Mouse (Mus musculus) erythroblast, embryonic 14.5 days (primary cell): Measurements from ENCODE around the gene Fbrs. TPM values are rescaled to one million over a fixed set of nuclear protein-coding genes. Genes with fewer than 3 reads are reported as not detected.
"Not testable (repeated sequence)": the region's sequence is repeated elsewhere in the genome, so short reads cannot be mapped to it uniquely, and the experiment has no call there.

ENCODE experiments used
- H3K27me3 ChIP-seq: 2 replicates; pipeline ENCODE4 v1.6.1; 2012; ENCODE audit warnings: inconsistent platforms; ENCODE audit not compliant: control insufficient read depth
- H3K36me3 ChIP-seq: 2 replicates; pipeline ENCODE4 v1.6.1; 2012; ENCODE audit warnings: mild to moderate bottlenecking, inconsistent platforms; ENCODE audit not compliant: control insufficient read depth
- H3K4me1 ChIP-seq: 2 replicates; pipeline ENCODE4 v1.6.1; 2012; ENCODE audit warnings: inconsistent platforms; ENCODE audit not compliant: control insufficient read depth
- H3K4me3 ChIP-seq: replicated peaks from 2 replicates; pipeline ENCODE3; 2012; ENCODE audit warnings: moderate library complexity, mild to moderate bottlenecking, inconsistent platforms
- H3K9me3 ChIP-seq: 2 replicates; pipeline ENCODE4 v1.6.1; 2012; ENCODE audit warnings: low read length, inconsistent platforms, mixed read lengths; ENCODE audit not compliant: control insufficient read depth
- GATA1 ChIP-seq: IDR thresholded peaks from 2 replicates; pipeline ENCODE4 v1.6.1; 2012; ENCODE audit warnings: low read length, inconsistent platforms, mixed read lengths
- TAL1 ChIP-seq: IDR thresholded peaks from 3 replicates; pipeline ENCODE4 v1.6.1; 2012; ENCODE audit warnings: low read length, inconsistent platforms, mixed read lengths
- polyA plus RNA-seq: library from polyadenylated mRNA; stranded (reverse); fragments of >175 nt; gene quantifications from 2 replicates; pipeline ENCODE4 v1.2.3, GENCODE M21; 2012

Fbrs gene
- polyA plus RNA-seq, 1 experiment: 36.3 TPM

GRCm38 (mm10) chr7:127491846-127492245, 12.8 kb downstream of the Fbrs start:
- H3K36me3 ChIP-seq: peaks cover 56% of the 10 kb centered on the region
- H3K4me3 ChIP-seq: no peak overlapping the region
- no peaks in the 10 kb centered on the region for H3K27me3 ChIP-seq
- H3K4me1 ChIP-seq: peaks cover 2% of the 10 kb centered on the region
- no peak for TF ChIP-seq GATA1
- no peak for TF ChIP-seq TAL1
- H3K9me3 ChIP-seq: no peaks in the 10 kb centered on the region

DNA sequence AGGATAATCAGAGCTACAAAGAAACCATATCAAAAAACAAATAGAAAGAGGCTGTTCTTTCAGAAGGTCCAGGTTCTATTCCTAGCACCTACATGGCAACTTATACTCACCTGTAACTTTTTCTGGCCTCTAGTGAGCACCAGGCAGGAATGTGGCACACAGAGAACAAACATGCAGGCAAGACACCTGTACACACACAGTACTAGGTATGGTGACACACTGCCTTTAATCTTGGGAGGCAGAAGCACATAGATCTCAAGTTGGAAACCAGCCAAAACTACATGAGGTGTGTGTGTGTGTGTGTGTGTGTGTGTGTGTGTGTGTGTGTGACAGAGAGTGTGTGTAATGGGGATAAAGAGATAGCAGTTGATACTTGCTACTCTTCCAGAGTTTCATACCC, 15.6 kb downstream of the Fbrs start:
- TF ChIP-seq TAL1 (no peak), GATA1 (no peak)
- H3K9me3 ChIP-seq: no peaks in the 10 kb centered on the region

GRCm38 (mm10) chr7:127497382-127497781, 18.4 kb downstream of the Fbrs start:
- Histone ChIP-seq H3K4me1 (peaks cover 2% of the 10 kb centered on the region), H3K4me3 (no peak overlapping the region), H3K27me3 (no peaks in the 10 kb centered on the region), H3K9me3 (no peaks in the 10 kb centered on the region), H3K36me3 (peaks cover 3% of the 10 kb centered on the region)
- TF ChIP-seq TAL1: no peak
- no peak for TF ChIP-seq GATA1

More for the DNA sequence above, 15.6 kb downstream of the Fbrs start:
- Histone ChIP-seq H3K27me3 (no peaks in the 10 kb centered on the region), H3K36me3 (peaks cover 30% of the 10 kb centered on the region), H3K4me1 (peaks cover 2% of the 10 kb centered on the region), H3K4me3 (no peak overlapping the region)

GRCm38 (mm10) chr7:127498407-127498806, 19.4 kb downstream of the Fbrs start:
- Histone ChIP-seq H3K4me3 (no peak overlapping the region), H3K27me3 (no peaks in the 10 kb centered on the region), H3K36me3 (no peaks in the 10 kb centered on the region), H3K9me3 (no peaks in the 10 kb centered on the region), H3K4me1 (peaks cover 2% of the 10 kb centered on the region)
- no peak for TF ChIP-seq GATA1
- no peak for TF ChIP-seq TAL1

GRCm38 (mm10) chr7:127508291-127508690, 29.3 kb downstream of the Fbrs start:
- Histone ChIP-seq H3K4me3 (no peak overlapping the region), H3K36me3 (peaks cover under 1% of the 10 kb centered on the region; the same call in 1 of the 2 replicates), H3K27me3 (no peaks in the 10 kb centered on the region), H3K9me3 (no peaks in the 10 kb centered on the region), H3K4me1 (peaks cover 23% of the 10 kb centered on the region)
- TF ChIP-seq TAL1 (no peak), GATA1 (no peak)

DNA sequence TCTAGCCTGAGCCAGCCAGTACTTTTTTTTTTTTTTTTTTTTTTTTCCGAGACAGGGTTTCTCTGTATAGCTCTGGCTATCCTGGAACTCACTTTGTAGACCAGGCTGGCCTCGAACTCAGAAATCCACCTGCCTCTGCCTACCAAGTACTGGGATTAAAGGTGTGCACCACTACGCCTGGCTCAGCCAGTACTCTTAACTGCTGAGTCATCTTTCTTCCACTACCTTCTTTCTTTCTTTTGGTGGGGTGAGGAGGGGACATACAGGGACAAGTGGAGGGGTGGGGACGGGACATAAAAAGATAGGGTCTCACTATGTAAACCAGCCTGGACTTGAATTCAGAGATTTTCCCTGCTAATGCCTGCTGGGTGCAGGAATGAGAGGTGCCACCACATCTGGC, 30.8 kb downstream of the Fbrs start:
- H3K9me3 ChIP-seq, H3K4me3 ChIP-seq, H3K27me3 ChIP-seq: not testable (repeated sequence)
- Histone ChIP-seq H3K4me1 (peaks cover 37% of the 10 kb centered on the region), H3K36me3 (peaks cover 15% of the 10 kb centered on the region)

DNA sequence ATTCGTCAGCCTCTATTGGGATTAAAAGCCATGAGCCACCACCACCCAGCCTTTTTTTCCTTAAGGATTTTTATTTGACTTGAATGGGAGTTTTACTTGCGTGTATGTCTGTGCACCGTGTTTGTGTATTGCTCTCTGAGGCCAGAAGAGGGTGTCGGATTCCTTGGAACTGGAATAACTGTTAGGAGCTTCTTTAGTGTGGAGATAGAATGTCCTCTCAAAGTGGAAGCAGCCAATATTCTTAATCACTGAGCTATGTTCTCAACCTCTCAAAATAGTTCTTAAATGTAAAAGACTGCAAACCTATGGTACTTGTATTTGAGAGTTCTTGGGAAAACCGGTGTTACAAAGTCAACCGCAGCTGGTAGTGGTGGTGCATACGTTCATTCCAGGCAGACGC, 32.2 kb downstream of the Fbrs start:
- peaks cover 28% of the 10 kb centered on the region for H3K36me3 ChIP-seq
- no peak for TF ChIP-seq TAL1
- no peak for TF ChIP-seq GATA1
- H3K4me3 ChIP-seq: peak overlapping the region; percentile 100
- peaks cover 43% of the 10 kb centered on the region for H3K4me1 ChIP-seq
- no peaks in the 10 kb centered on the region for H3K9me3 ChIP-seq
- H3K27me3 ChIP-seq: no peaks in the 10 kb centered on the region

DNA sequence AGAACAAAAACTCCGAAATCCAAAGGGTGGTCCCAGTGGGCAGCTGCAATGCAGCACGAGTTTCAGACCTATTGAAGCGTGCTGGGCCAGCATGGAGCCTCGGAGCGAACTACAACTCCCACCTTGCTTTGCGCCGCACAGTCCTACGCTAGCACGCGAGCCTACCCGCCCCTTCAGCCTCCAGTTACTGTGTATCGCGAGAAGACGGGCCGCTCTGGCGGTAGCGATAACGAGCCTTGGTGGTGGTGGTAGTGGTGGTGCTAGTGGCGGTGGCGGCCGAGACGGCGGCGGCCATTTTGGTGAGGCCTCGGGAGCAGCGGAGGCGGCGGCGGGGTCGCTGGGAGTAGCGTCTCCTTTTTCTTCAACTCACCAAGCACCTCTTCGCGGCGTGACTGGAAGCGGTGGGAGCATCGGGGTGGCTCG, 32.8 kb downstream of the Fbrs start, which contains the start of gene Srcap:
Srcap (plus strand) TSS at position 176 of the 423 bp plus-strand sequence.
- peak within 1 kb of the TSS; percentile 100 for H3K4me3 ChIP-seq
- H3K36me3 ChIP-seq: peaks cover 34% of the 10 kb centered on the region
- TF ChIP-seq TAL1 (peak; percentile 60), GATA1 (peak; percentile 76)
- H3K27me3 ChIP-seq: no peaks in the 10 kb centered on the region
- H3K9me3 ChIP-seq: no peaks in the 10 kb centered on the region
- peaks cover 43% of the 10 kb centered on the region for H3K4me1 ChIP-seq

DNA sequence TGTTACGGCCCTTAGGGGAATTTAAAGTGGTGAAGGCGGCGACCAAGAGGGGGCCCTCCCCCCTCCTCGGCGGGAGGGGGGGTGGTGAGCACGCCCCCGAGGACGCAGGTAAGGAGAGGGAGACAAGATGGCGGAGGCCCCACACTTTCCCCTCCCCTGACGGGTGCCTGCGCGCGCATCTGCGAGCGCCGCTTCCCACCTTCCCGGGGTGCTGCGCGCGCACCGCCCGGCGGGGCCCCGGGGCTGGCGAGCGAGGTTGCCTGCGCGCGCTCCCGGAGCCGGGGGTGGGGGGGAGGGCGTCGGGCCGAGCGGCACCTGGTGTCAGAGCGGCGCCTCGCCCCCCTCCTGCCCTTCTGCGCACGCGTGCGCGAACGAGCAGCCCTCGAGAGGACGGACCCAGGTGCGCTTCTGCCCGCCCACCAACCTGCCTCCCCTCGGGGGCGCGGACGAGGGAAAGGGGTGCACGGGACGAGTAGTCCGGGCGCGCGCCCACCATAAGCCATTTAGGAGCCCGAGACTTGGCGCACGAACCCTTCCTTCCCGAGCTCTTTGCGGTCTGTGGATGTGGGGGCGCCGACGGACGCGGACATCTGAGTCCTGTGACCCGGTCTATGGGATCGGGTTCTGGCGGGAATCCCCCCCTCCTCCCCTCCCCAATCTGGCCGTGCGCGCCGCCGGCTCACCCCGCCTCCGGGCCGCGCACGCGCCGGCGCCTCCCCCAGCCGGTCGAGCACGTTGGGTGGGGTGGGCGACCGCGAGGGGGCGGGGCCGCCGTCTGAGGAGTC, 33.4 kb downstream of the Fbrs start:
- no peaks in the 10 kb centered on the region for H3K9me3 ChIP-seq
- TF ChIP-seq TAL1: no peak
- no peak for TF ChIP-seq GATA1
- H3K4me3 ChIP-seq: peak overlapping the region; percentile 100
- no peaks in the 10 kb centered on the region for H3K27me3 ChIP-seq
- H3K4me1 ChIP-seq: peaks cover 43% of the 10 kb centered on the region
- peaks cover 40% of the 10 kb centered on the region for H3K36me3 ChIP-seq

DNA sequence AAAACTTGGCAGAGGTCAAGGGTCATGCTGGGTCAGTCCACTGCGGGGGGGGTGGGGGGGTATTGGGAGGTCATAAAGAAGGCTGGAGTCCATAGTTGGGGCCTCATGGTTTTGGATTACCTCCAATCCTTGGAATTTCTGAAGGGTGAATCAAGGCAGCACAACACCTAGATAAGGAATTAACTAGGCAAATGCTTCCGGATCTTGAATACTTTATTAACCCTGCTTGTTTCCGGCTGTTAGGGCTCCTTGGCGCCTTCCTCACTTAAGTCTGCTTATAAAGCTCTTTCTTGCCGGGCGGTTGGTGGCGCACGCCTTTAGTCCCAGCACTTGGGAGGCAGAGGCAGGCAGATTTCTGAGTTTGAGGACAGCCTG, 34.0 kb downstream of the Fbrs start:
- Histone ChIP-seq H3K9me3 (no peaks in the 10 kb centered on the region), H3K4me3 (peak overlapping the region; percentile 100), H3K4me1 (peaks cover 43% of the 10 kb centered on the region), H3K36me3 (peaks cover 46% of the 10 kb centered on the region), H3K27me3 (no peaks in the 10 kb centered on the region)
- TF ChIP-seq GATA1 (no peak), TAL1 (no peak)
